Mouse (Mus musculus) midbrain, embryonic 10.5 days (tissue): Measurements from ENCODE around the gene Gfpt1. TPM values are rescaled to one million over a fixed set of nuclear protein-coding genes. Genes with fewer than 3 reads are reported as not detected.
"Not testable (repeated sequence)": the region's sequence is repeated elsewhere in the genome, so short reads cannot be mapped to it uniquely, and the experiment has no call there.

ENCODE experiments used
- DNase-seq: peaks from one replicate; pipeline ENCODE4 v3.0.0-alpha.2; 2017; ENCODE audit warnings: low spot score
- H3K27ac ChIP-seq: fragments of 300-500 bp; sonication (generic); replicated peaks from 2 replicates; pipeline ENCODE4 v1.5.1; 2016; ENCODE audit warnings: mild to moderate bottlenecking
- H3K27me3 ChIP-seq: fragments of 300-500 bp; sonication (generic); 2 replicates; pipeline ENCODE4 v1.6.1; 2016; ENCODE audit warnings: low read depth, mild to moderate bottlenecking; ENCODE audit not compliant: poor library complexity, severe bottlenecking
- H3K36me3 ChIP-seq: fragments of 300-500 bp; sonication (generic); 2 replicates; pipeline ENCODE4 v1.6.1; 2016; ENCODE audit warnings: mild to moderate bottlenecking, moderate library complexity
- H3K4me1 ChIP-seq: fragments of 300-500 bp; sonication (generic); 2 replicates; pipeline ENCODE4 v1.6.1; 2016
- H3K4me3 ChIP-seq: fragments of 300-500 bp; sonication (generic); 2 replicates; pipeline ENCODE4 v1.5.1; 2016; ENCODE audit warnings: mild to moderate bottlenecking, moderate library complexity
- H3K9me3 ChIP-seq: fragments of 300-500 bp; sonication (generic); replicated peaks from 2 replicates; pipeline ENCODE4 v1.6.1; 2016; ENCODE audit warnings: mild to moderate bottlenecking
- WGBS: fragments of 180-500 bp; shearing (Covaris S2); methylation state at CpG from one replicate; pipeline ENCODE4 v1.1.7; 2016; 5-methylcytosine and 5-hydroxymethylcytosine counted together
- polyA plus RNA-seq: library from polyadenylated mRNA; unstranded; fragments of >200 nt; fragmentation: Nextera tagmentation; extraction: Ambion mirVana; gene quantifications from 2 replicates; pipeline ENCODE4 v1.2.1, GENCODE M21; 2016

The Gfpt1 gene
- polyA plus RNA-seq, 1 experiment from 2014 or later: 11.5 TPM

- WGBS: 93% methylated on average over 5 of the region's 5 CpGs
- Histone ChIP-seq H3K4me1 (no peaks in the 10 kb centered on the region), H3K27me3 (no peaks in the 10 kb centered on the region), H3K9me3 (no peaks in the 10 kb centered on the region), H3K4me3 (no peak overlapping the region), H3K36me3 (peaks cover 70% of the 10 kb centered on the region), H3K27ac (no peak overlapping the region)
- no peak for DNase-seq
These were observed 45.7 kb downstream of the Gfpt1 start for GRCm38 (mm10) chr6:87088356-87088755.

DNA sequence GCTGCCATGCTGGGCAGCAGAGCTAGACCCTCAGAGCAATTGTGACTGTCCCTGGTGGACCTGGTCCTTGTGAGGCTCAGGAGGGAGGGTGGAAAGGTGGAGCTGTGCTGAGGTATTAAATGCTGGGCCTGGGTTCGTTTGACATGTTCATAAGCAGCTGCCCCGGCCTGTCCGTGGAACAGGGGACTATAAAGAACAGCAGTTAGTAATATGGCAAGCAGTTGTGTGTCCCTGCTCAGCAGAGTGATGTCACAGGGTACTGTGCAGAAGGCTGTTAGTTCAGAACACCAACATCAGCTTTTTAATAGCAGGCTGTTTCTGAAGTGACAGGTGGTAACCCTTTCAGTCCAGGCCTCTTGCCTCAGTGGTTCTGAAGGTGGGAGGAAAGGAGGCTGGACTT, 48.2 kb downstream of the Gfpt1 start:
- DNase-seq: no peak
- Histone ChIP-seq H3K4me1 (no peaks in the 10 kb centered on the region), H3K27me3 (no peaks in the 10 kb centered on the region), H3K9me3 (no peaks in the 10 kb centered on the region), H3K27ac (no peak overlapping the region), H3K36me3 (peaks cover 45% of the 10 kb centered on the region), H3K4me3 (no peak overlapping the region)
- WGBS: 89% methylated on average over 3 of the region's 3 CpGs

GRCm38 (mm10) chr6:87092476-87092875, 49.8 kb downstream of the Gfpt1 start:
- H3K9me3 ChIP-seq: no peaks in the 10 kb centered on the region
- H3K4me3 ChIP-seq: no peak overlapping the region
- H3K4me1 ChIP-seq: no peaks in the 10 kb centered on the region
- DNase-seq: no peak
- no peak overlapping the region for H3K27ac ChIP-seq
- H3K27me3 ChIP-seq: no peaks in the 10 kb centered on the region
- WGBS: 89% methylated on average over 5 of the region's 5 CpGs
- H3K36me3 ChIP-seq: peaks cover 29% of the 10 kb centered on the region

GRCm38 (mm10) chr6:87093631-87094030, 51.0 kb downstream of the Gfpt1 start:
- H3K9me3 ChIP-seq, H3K27ac ChIP-seq, H3K4me1 ChIP-seq, H3K27me3 ChIP-seq, DNase-seq, H3K4me3 ChIP-seq: not testable (repeated sequence)
- 89% methylated on average over 8 of the region's 8 CpGs for WGBS
- peaks cover 20% of the 10 kb centered on the region for H3K36me3 ChIP-seq

GRCm38 (mm10) chr6:87099261-87099660, 56.6 kb downstream of the Gfpt1 start:
- Histone ChIP-seq H3K4me3 (no peak overlapping the region), H3K36me3 (no peaks in the 10 kb centered on the region), H3K27me3 (no peaks in the 10 kb centered on the region), H3K4me1 (peaks cover 38% of the 10 kb centered on the region), H3K9me3 (no peaks in the 10 kb centered on the region), H3K27ac (peak overlapping the region; percentile 29; the same call in 1 of the 2 replicates)
- peak; percentile 45 for DNase-seq
- WGBS: 17% methylated on average over 3 of the region's 3 CpGs

GRCm38 (mm10) chr6:87099671-87100296, 57.1 kb downstream of the Gfpt1 start:
- Histone ChIP-seq H3K36me3 (no peaks in the 10 kb centered on the region), H3K27me3 (no peaks in the 10 kb centered on the region), H3K27ac (no peak overlapping the region; the same call in 1 of the 2 replicates), H3K4me3 (no peak overlapping the region), H3K4me1 (peaks cover 38% of the 10 kb centered on the region), H3K9me3 (no peaks in the 10 kb centered on the region)
- 68% methylated on average over 7 of the region's 7 CpGs for WGBS
- no peak for DNase-seq

DNA sequence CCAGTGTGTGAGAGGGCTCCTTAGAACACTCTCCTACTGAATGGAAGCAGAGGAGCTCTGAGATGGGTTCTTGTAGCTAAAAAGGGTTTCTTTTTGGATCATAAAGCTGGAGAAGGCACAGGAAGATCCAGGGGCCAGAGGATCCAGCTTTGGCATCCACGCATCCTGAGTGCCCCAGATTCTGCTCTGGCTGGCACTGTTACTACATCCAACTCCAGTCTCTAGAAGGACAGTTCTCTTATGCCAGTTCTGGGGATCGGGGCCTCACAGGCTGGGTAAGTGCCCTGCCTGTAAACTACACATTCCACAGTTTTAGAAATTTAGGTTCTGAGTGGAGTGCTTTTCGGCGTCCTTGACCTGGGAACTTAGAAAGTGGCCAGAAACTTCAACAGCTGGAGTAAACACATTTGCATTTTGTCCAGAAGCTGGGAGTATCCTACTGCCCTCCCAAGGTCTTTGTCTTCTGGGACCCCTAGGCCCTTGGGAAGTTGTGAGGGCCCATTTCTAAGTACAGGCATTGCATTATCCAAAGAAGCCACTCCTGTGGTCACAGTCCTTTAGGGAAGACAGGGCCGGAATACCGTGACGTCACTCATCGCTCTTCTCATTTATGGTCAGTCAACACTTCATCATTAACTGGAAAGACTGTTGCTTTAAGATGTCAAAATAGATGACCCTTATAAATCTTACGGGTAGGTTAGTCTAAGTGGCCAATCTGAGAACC, 57.8 kb downstream of the Gfpt1 start:
- Histone ChIP-seq H3K4me3 (no peak overlapping the region), H3K9me3 (no peaks in the 10 kb centered on the region), H3K4me1 (peaks cover 38% of the 10 kb centered on the region), H3K36me3 (no peaks in the 10 kb centered on the region), H3K27ac (no peak overlapping the region), H3K27me3 (no peaks in the 10 kb centered on the region)
- no peak for DNase-seq
- 92% methylated on average over 9 of the region's 9 CpGs for WGBS

DNA sequence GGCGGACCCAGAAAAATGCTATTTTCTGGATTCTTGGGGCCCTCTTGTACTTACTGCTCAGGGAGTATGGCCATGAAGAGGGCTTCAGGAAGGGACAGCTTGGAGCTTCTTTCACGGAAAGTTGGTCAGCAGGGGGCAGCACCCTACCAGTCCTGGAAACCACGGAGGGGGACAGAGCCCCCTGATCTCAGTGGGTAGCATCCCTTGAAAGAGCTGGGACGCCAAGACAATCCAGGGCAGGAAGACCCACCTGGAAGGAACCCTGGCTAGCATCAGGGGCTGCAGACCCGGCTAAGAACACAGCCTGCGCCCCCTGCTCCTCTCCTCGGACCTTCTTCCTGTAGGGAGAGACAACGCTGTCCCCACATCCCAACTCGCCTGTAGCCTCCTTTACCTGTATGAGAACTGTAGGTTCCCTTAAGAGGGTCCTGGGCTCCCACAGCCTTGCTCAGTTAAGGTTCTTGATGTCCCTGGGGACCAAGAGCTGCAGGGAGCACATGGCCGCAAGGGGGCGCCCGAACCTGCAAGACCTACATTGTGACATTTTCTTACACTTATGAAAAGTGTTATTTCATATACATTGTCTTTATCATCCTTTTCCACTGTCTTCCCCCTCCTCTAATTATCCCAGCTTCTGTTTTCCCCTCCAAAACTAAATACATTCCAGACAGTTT, 58.8 kb downstream of the Gfpt1 start:
- DNase-seq: peak; percentile 81
- Histone ChIP-seq H3K36me3 (no peaks in the 10 kb centered on the region), H3K9me3 (no peaks in the 10 kb centered on the region), H3K27ac (peak overlapping the region; percentile 76), H3K4me1 (peaks cover 38% of the 10 kb centered on the region), H3K4me3 (peak overlapping the region; percentile 41), H3K27me3 (no peaks in the 10 kb centered on the region)
- WGBS: 16% methylated on average over 12 of the region's 12 CpGs

GRCm38 (mm10) chr6:87101955-87102353, 59.3 kb downstream of the Gfpt1 start:
- Histone ChIP-seq H3K9me3 (no peaks in the 10 kb centered on the region), H3K4me3 (no peak overlapping the region), H3K36me3 (no peaks in the 10 kb centered on the region), H3K27ac (peak overlapping the region; percentile 55; the same call in 1 of the 2 replicates), H3K27me3 (no peaks in the 10 kb centered on the region), H3K4me1 (peaks cover 38% of the 10 kb centered on the region)
- 37% methylated on average over 4 of the region's 4 CpGs for WGBS
- DNase-seq: no peak

DNA sequence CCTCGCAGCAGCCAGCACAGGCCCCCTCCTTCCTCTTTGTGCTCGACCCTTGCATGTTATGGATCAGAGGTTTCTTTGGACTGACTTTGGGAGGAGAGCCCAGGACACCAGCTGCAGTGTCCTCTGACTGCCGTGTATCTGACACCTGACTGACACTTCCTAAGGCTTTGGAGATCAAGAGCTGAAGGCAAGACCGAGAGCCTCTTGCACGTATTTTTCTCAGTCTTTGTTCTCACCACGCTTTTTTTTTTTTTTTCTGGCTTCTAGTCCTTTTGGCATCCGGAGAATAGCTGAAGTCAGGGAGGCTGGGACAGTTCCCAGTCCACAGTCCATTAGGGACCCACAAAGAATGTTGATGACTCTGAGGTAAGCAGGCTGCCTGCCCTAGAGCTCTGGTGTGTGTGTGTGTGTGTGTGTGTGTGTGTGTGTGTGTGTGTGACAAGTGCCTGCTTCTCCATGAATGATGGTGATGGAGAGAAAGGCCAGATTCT, 59.8 kb downstream of the Gfpt1 start:
- 36% methylated on average over 7 of the region's 7 CpGs for WGBS
- Histone ChIP-seq H3K4me1 (peaks cover 38% of the 10 kb centered on the region), H3K36me3 (no peaks in the 10 kb centered on the region), H3K27ac (peak overlapping the region; percentile 55; the same call in 1 of the 2 replicates), H3K4me3 (no peak overlapping the region), H3K9me3 (no peaks in the 10 kb centered on the region), H3K27me3 (no peaks in the 10 kb centered on the region)
- DNase-seq: no peak

DNA sequence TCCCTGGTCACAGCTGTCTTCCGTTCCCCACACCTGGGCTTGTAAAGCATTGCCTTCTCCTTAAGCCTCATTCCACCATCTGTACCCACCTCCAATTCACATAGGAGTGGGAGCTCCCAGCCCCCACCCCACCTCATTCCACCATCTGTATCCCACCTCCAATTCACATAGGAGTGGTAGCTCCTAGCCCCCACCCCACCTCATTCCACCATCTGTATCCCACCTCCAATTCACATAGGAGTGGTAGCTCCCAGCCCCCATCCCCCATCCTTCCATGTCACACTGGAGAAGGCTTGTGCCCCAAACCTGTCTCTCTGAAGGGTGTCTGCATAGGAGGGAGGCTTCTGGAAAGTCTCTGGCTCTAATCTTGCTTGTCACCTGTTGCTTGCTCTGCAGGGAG, 60.7 kb downstream of the Gfpt1 start:
- peaks cover 38% of the 10 kb centered on the region for H3K4me1 ChIP-seq
- H3K27me3 ChIP-seq: no peaks in the 10 kb centered on the region
- no peak for DNase-seq
- 83% methylated on average over 1 of the region's 1 CpGs for WGBS
- no peaks in the 10 kb centered on the region for H3K36me3 ChIP-seq
- no peaks in the 10 kb centered on the region for H3K9me3 ChIP-seq
- H3K4me3 ChIP-seq: no peak overlapping the region
- H3K27ac ChIP-seq: 0 out of 2 replicates have a peak overlapping the region, but pooled peaks have one; percentile 2

GRCm38 (mm10) chr6:87104123-87104796, 61.6 kb downstream of the Gfpt1 start, which contains the start of gene D6Ertd527e:
TSS of gene D6Ertd527e (plus strand) at chr6:87104746.
- no peaks in the 10 kb centered on the region for H3K9me3 ChIP-seq
- DNase-seq: no peak
- no peaks in the 10 kb centered on the region for H3K36me3 ChIP-seq
- no peak within 1 kb of the TSS for H3K4me3 ChIP-seq
- no peak within 1 kb of the TSS for H3K27ac ChIP-seq
- H3K27me3 ChIP-seq: no peaks in the 10 kb centered on the region
- peaks cover 32% of the 10 kb centered on the region for H3K4me1 ChIP-seq
- 87% methylated on average over 11 of the region's 11 CpGs for WGBS
